Mouse (Mus musculus): ENCODE measurements around the gene Gm5890.
"Not testable (repeated sequence)": the region's sequence is repeated elsewhere in the genome, so short reads cannot be mapped to it uniquely, and the experiment has no call there.

- TF ChIP-seq CTCF (conservative IDR thresholded peaks at IDR 0.05; ENCODE audit: low read length); POU5F1 (IDR thresholded peaks at IDR 0.05; ENCODE audit: borderline replicate concordance, low read length): not testable (repeated sequence)
Measured at GRCm38 (mm10) chr7:20262734-20263133, at the start of gene Gm5890.
